17 mouse cellular contexts compared by ENCODE assay signal in genomic region chr4:138702528-138702927, GRCm38 (mm10). TPM values are rescaled to one million over a fixed set of nuclear protein-coding genes. Genes with fewer than 3 reads are reported as not detected.
"Had no signal": no experiment of that assay in that cellular context is flagged by ENCODE, and none has a peak within 500 bp of the region (broad histone marks: within the 10 kb centered on the region; RNA-seq: fewer than 3 reads in every experiment).

No protein-coding gene starts in this region.

- H3K4me1 ChIP-seq: limb, embryonic 10.5 days; liver, embryonic 12.5 days; lung, embryonic 15.5 days; megakaryocyte, embryonic 14.5 days had no signal

- DNase-seq: kidney, adult 8-10 months; kidney, postnatal 36 days; layer of hippocampus, adult 9-11 months; lung, postnatal 14 days; right cerebral cortex, postnatal 14 days; thymus, postnatal 4 days had no signal

- H3K4me3 ChIP-seq: limb, embryonic 10.5 days; liver, embryonic 12.5 days; lung, embryonic 15.5 days; megakaryocyte, embryonic 14.5 days; midbrain, embryonic 12.5 days had no signal

RNA-seq across cellular contexts. Expression of gene Pla2g2c, which starts 22.1 kb away (rescaled TPM):
- total RNA-seq: left cerebral cortex, postnatal 10 days had no signal
- polyA plus RNA-seq: liver, embryonic 16.5 days; macrophage had no signal

RNA-seq across cellular contexts. Expression of gene Ubxn10, which starts 34.4 kb away (rescaled TPM):
- polyA plus RNA-seq: macrophage had no signal

RNA-seq across cellular contexts. Expression of gene Pla2g2f, which starts 54.9 kb away (rescaled TPM):
- total RNA-seq: left cerebral cortex, postnatal 10 days had no signal
- polyA plus RNA-seq: kidney, postnatal 0 days; liver, embryonic 12.5 days; liver, embryonic 16.5 days; lung, embryonic 15.5 days; macrophage; midbrain, postnatal 0 days; neural tube, embryonic 14.5 days had no signal
